Mouse (Mus musculus) c-Kit-negative CD71-positive TER-119-positive erythroid progenitor cells, embryonic 14.5 days (primary cell): Measurements from ENCODE around the gene Cebpz.
A peak's percentile ranks its signal among the peaks of the same experiment; 100 is the strongest.

Experiments used
- DNase-seq: peaks from one replicate; pipeline ENCODE4 v3.0.0-alpha.2; 2013; ENCODE audit warnings: low read depth, low spot score

The Cebpz gene

GRCm38 (mm10) chr17:78936466-78937228 is at the start of gene Cebpz, which contains the start of gene Ndufaf7:
Cebpz (minus strand) TSS chr17:78937066.
Ndufaf7 (plus strand) TSS chr17:78937136.
- peak; percentile 98 for DNase-seq

- DNase-seq: no peak
These were observed 46.9 kb upstream of the Cebpz start for GRCm38 (mm10) chr17:78983736-78984135.

GRCm38 (mm10) chr17:78983166-78983565 is 46.3 kb upstream of the Cebpz start:
- DNase-seq: no peak

GRCm38 (mm10) chr17:78968500-78968899 is 31.6 kb upstream of the Cebpz start:
- DNase-seq: no peak

- no peak for DNase-seq
These were observed 29.4 kb upstream of the Cebpz start for GRCm38 (mm10) chr17:78966092-78966883.

- no peak for DNase-seq
These were observed 27.5 kb upstream of the Cebpz start for GRCm38 (mm10) chr17:78964387-78964786.

GRCm38 (mm10) chr17:78959473-78959872 is 22.6 kb upstream of the Cebpz start:
- DNase-seq: no peak

- no peak for DNase-seq
These were observed 16.4 kb upstream of the Cebpz start for GRCm38 (mm10) chr17:78953240-78953639.

GRCm38 (mm10) chr17:78952070-78952469 is 15.2 kb upstream of the Cebpz start:
- no peak for DNase-seq

GRCm38 (mm10) chr17:78951225-78951624 is 14.4 kb upstream of the Cebpz start:
- no peak for DNase-seq

GRCm38 (mm10) chr17:78942579-78942978 is 5.7 kb upstream of the Cebpz start:
- DNase-seq: no peak

- no peak for DNase-seq
These were observed 2.1 kb upstream of the Cebpz start for GRCm38 (mm10) chr17:78938927-78939326.

- no peak for DNase-seq
These were observed 475 bp upstream of the Cebpz start for GRCm38 (mm10) chr17:78937229-78937853.

GRCm38 (mm10) chr17:78935857-78936256 is 1.0 kb downstream of the Cebpz start:
- no peak for DNase-seq

- no peak for DNase-seq
These were observed 19.2 kb downstream of the Cebpz start for GRCm38 (mm10) chr17:78917696-78918095.

- no peak for DNase-seq
These were observed 20.0 kb downstream of the Cebpz start for GRCm38 (mm10) chr17:78916899-78917298.

- DNase-seq: peak; percentile 79
These were observed 20.5 kb downstream of the Cebpz start, which contains the start of gene Cebpzos for GRCm38 (mm10) chr17:78916369-78916813. Cebpzos (plus strand) TSS chr17:78916500.

GRCm38 (mm10) chr17:78915772-78916171 is 21.1 kb downstream of the Cebpz start:
- DNase-seq: no peak

GRCm38 (mm10) chr17:78913921-78914320 is 22.9 kb downstream of the Cebpz start:
- DNase-seq: no peak

- no peak for DNase-seq
These were observed 24.0 kb downstream of the Cebpz start for GRCm38 (mm10) chr17:78912861-78913281.

- no peak for DNase-seq
These were observed 27.5 kb downstream of the Cebpz start for GRCm38 (mm10) chr17:78909374-78909773.

GRCm38 (mm10) chr17:78906892-78907291 is 30.0 kb downstream of the Cebpz start, which contains the start of gene Sult6b1:
Sult6b1 (minus strand) TSS chr17:78906992.
- DNase-seq: no peak
